14 mouse cellular contexts compared by ENCODE assay signal in the genomic region with DNA sequence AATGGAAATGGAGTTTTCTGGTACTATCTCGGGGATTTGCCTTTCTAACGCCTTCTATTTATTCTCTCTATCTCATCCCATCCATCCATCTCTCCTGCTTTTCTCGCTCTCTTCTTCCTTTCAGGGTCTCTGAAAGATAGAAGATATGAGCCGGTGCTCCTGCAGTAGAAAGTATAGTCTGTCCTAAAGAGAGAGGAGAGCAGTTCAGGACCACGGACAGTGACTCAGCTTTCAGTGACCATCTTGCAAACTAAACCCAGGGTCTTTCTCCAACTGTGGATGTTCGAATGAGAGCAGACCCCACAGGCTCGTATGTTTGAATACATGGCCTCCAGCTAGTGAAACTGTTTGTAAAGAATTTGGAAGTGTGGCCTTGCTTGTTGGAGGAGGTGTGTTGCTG. TPM values are rescaled to one million over a fixed set of nuclear protein-coding genes. Genes with fewer than 3 reads are reported as not detected.
DNase-seq lines count a peak whose midpoint lies in the region; ATAC-seq and TF ChIP-seq lines count a peak whose summit lies in the region.
"Had no signal": no experiment of that assay in that cellular context is flagged by ENCODE, and none has a peak within 500 bp of the region (broad histone marks: within the 10 kb centered on the region; RNA-seq: fewer than 3 reads in every experiment).

No protein-coding gene starts in this region.

- no peaks in the 10 kb centered on the region; the same call in 1 of the 2 replicates for H3K27me3 ChIP-seq in liver, embryonic 12.5 days (replicated peaks)
- H3K27me3 ChIP-seq in MEL (ENCODE audit: control insufficient read depth in 1 of 2, insufficient read depth in 2 of 2, low read length in 2 of 2), result peaks cover 5 to 11% of the 10 kb centered on the region in 2 experiments
- H3K27me3 ChIP-seq in myocyte (ENCODE audit: control insufficient read depth, insufficient read depth, insufficient read length), result peaks cover 5% of the 10 kb centered on the region
- H3K27me3 ChIP-seq in heart, embryonic 12.5 days (replicated peaks), result no peaks in the 10 kb centered on the region
- H3K27me3 ChIP-seq: embryonic facial prominence, embryonic 12.5 days; neural tube, embryonic 12.5 days had no signal

- H3K4me3 ChIP-seq in liver, embryonic 12.5 days, result no peak overlapping the region
- H3K4me3 ChIP-seq in MEL (ENCODE audit: control insufficient read depth in 1 of 2, insufficient read depth in 1 of 2, low read depth in 2 of 2, low read length in 2 of 2) (no peak overlapping the region), myocyte (no peak overlapping the region)
- H3K4me3 ChIP-seq in heart, embryonic 12.5 days, result no peak overlapping the region
- H3K4me3 ChIP-seq in layer of hippocampus, adult 2 months, result no peak overlapping the region
- H3K4me3 ChIP-seq: embryonic facial prominence, embryonic 12.5 days; heart, embryonic 15.5 days; neural tube, embryonic 12.5 days had no signal

- no peak overlapping the region for H3K4me2 ChIP-seq in liver, embryonic 12.5 days
- no peak overlapping the region for H3K4me2 ChIP-seq in myocyte (ENCODE audit: low read depth)
- no peak overlapping the region for H3K4me2 ChIP-seq in heart, embryonic 12.5 days
- H3K4me2 ChIP-seq: embryonic facial prominence, embryonic 12.5 days; heart, embryonic 15.5 days; neural tube, embryonic 12.5 days had no signal

- no peaks in the 10 kb centered on the region for H3K4me1 ChIP-seq in liver, embryonic 12.5 days
- H3K4me1 ChIP-seq in MEL (ENCODE audit: control insufficient read depth in 1 of 2, insufficient read depth in 2 of 2, low read length in 2 of 2), result no peaks in the 10 kb centered on the region
- no peaks in the 10 kb centered on the region for H3K4me1 ChIP-seq in heart, embryonic 12.5 days (replicated peaks)
- H3K4me1 ChIP-seq: embryonic facial prominence, embryonic 12.5 days; heart, embryonic 15.5 days; neural tube, embryonic 12.5 days had no signal

- H3K9ac ChIP-seq in liver, embryonic 12.5 days, result no peak overlapping the region
- no peak overlapping the region for H3K9ac ChIP-seq in MEL (ENCODE audit: control insufficient read depth, low read depth, low read length, poor library complexity, severe bottlenecking)
- no peak overlapping the region for H3K9ac ChIP-seq in heart, embryonic 12.5 days
- H3K9ac ChIP-seq: embryonic facial prominence, embryonic 12.5 days; heart, embryonic 15.5 days; neural tube, embryonic 12.5 days had no signal

- no peak for TF ChIP-seq EP300 in MEL (IDR thresholded peaks at IDR 0.05; ENCODE audit: low read depth in 1 of 2, low read length in 2 of 2)

- H3K79me2 ChIP-seq in MEL (ENCODE audit: control insufficient read depth, insufficient read depth, low read length, poor library complexity) (no peaks in the 10 kb centered on the region), myocyte (ENCODE audit: control insufficient read depth, insufficient read depth) (no peaks in the 10 kb centered on the region)

- TF ChIP-seq RAD21 in MEL (IDR thresholded peaks at IDR 0.05; ENCODE audit: low read depth, low read length), result no peak

- peak; percentile 35 for DNase-seq in liver
- peak; percentile 76 for DNase-seq in MEL (ENCODE audit: low read depth, low spot score)
- DNase-seq in c-Kit-positive CD71-positive TER-119-positive erythroid progenitor cells, embryonic 14.5 days (ENCODE audit: low spot score), result peak; percentile 27
- DNase-seq in layer of hippocampus, adult 2 months (ENCODE audit: low spot score in 2 of 2), result no peak
- DNase-seq: kidney, adult 18-20 months; lung, adult 18-20 months; thymus, adult 2 months had no signal

- no peaks in the 10 kb centered on the region for H3K9me3 ChIP-seq in liver, embryonic 12.5 days (replicated peaks)
- no peaks in the 10 kb centered on the region for H3K9me3 ChIP-seq in MEL (replicated peaks; ENCODE audit: insufficient read depth, low read length)
- 0 out of 2 replicates have a peak, but pooled peaks cover 6% of the 10 kb centered on the region for H3K9me3 ChIP-seq in heart, embryonic 12.5 days (replicated peaks)
- H3K9me3 ChIP-seq: embryonic facial prominence, embryonic 12.5 days; heart, embryonic 15.5 days; neural tube, embryonic 12.5 days had no signal

- ATAC-seq in liver, embryonic 12.5 days, result no peak
- no peak for ATAC-seq in heart, embryonic 12.5 days (ENCODE audit: insufficient number of reproducible peaks, low FRiP score)

- TF ChIP-seq POLR2A in MEL (IDR thresholded peaks at IDR 0.05; ENCODE audit: control insufficient read depth in 1 of 2, insufficient read depth in 1 of 2, low read depth in 1 of 2, low read length in 2 of 2, poor library complexity in 1 of 2) (no peak), myocyte (IDR thresholded peaks at IDR 0.05; ENCODE audit: insufficient read length, low read depth) (no peak)

- H3K36me3 ChIP-seq in liver, embryonic 12.5 days, result no peaks in the 10 kb centered on the region
- no peaks in the 10 kb centered on the region for H3K36me3 ChIP-seq in MEL (ENCODE audit: control insufficient read depth in 1 of 2, insufficient read depth in 2 of 2, low read length in 2 of 2)
- H3K36me3 ChIP-seq in myocyte (ENCODE audit: control insufficient read depth, insufficient read depth), result no peaks in the 10 kb centered on the region
- H3K36me3 ChIP-seq in heart, embryonic 12.5 days, result no peaks in the 10 kb centered on the region
- H3K36me3 ChIP-seq: embryonic facial prominence, embryonic 12.5 days; heart, embryonic 15.5 days; neural tube, embryonic 12.5 days had no signal

- no peak overlapping the region for H3K27ac ChIP-seq in liver, embryonic 12.5 days
- no peak overlapping the region for H3K27ac ChIP-seq in MEL (ENCODE audit: control insufficient read depth, low read depth, low read length)
- H3K27ac ChIP-seq in heart, embryonic 12.5 days (ENCODE audit: poor library complexity, severe bottlenecking), result no peak overlapping the region
- no peak overlapping the region for H3K27ac ChIP-seq in layer of hippocampus, adult 2 months
- H3K27ac ChIP-seq: embryonic facial prominence, embryonic 12.5 days; heart, embryonic 15.5 days; neural tube, embryonic 12.5 days had no signal

- WGBS in liver, embryonic 12.5 days (ENCODE audit: insufficient replicate concordance), result 28% methylated on average over 7 of the region's 7 CpGs
- 28% methylated on average over 7 of the region's 7 CpGs for WGBS in heart, embryonic 12.5 days

- H3ac ChIP-seq in myocyte (ENCODE audit: control insufficient read depth, insufficient read length), result no peak overlapping the region

- TF ChIP-seq CTCF in MEL (IDR thresholded peaks at IDR 0.05 in 2 of 3, conservative IDR thresholded peaks at IDR 0.05 in 1 of 3; ENCODE audit: control insufficient read depth in 1 of 3, insufficient read depth in 1 of 3, low read depth in 2 of 3, low read length in 3 of 3, poor library complexity in 1 of 3, severe bottlenecking in 1 of 3), result no peak
- no peak for TF ChIP-seq CTCF in layer of hippocampus, adult 2 months (conservative IDR thresholded peaks at IDR 0.05)

TF ChIP-seq in MEL, 35 proteins besides CTCF, POLR2A, EP300 and RAD21:
- TF ChIP-seq GATA1 (IDR thresholded peaks at IDR 0.05; ENCODE audit: low read depth, low read length), result no peak
- TF ChIP-seq UBTF (IDR thresholded peaks at IDR 0.05; ENCODE audit: borderline replicate concordance, insufficient read depth, low read depth, low read length), result no peak
- TF ChIP-seq SIN3A (IDR thresholded peaks at IDR 0.05; ENCODE audit: low read length), result peak; percentile 55
- no peak for TF ChIP-seq SMC3 (IDR thresholded peaks at IDR 0.05; ENCODE audit: low read depth, low read length)

TF ChIP-seq in myocyte, 11 proteins besides CTCF, POLR2A, EP300 and RAD21:
- TF ChIP-seq E2F4 (IDR thresholded peaks at IDR 0.05; ENCODE audit: insufficient read depth), result no peak
- TF ChIP-seq REST (IDR thresholded peaks at IDR 0.05; ENCODE audit: insufficient read depth, insufficient read length), result peak; percentile 68

RNA-seq across cellular contexts. Expression of a gene that starts 30.3 kb away (rescaled TPM):
- polyA plus RNA-seq in liver, embryonic 12.5 days (2016; fragmentation: Nextera tagmentation; extraction: Ambion mirVana), result 14.3 and 15.5 TPM in 2 replicates
- total RNA-seq in MEL (2012; rRNA removed), result 30.7 and 38.6 TPM in 2 replicates
- polyA plus RNA-seq in MEL (2012; ENCODE audit: insufficient read depth in 1 of 2, insufficient read length in 2 of 2, low read depth in 1 of 2, low replicate concordance in 2 of 2, missing spikeins in 1 of 2), result 100 to 1,000 TPM in 1 of 2 experiments, 10 to 100 TPM in 1; 75.8 to 124 TPM
- 74.0 TPM for polyA plus RNA-seq in myocyte (2012; fragmentation: generic; extraction: Trizol)
- 21.4 and 22.5 TPM in 2 replicates for polyA plus RNA-seq in heart, embryonic 12.5 days (2016; fragmentation: Nextera tagmentation; extraction: Ambion mirVana)
- total RNA-seq in layer of hippocampus, adult 2 months (2021), result 100 to 1,000 TPM; 447 to 467 TPM

RNA-seq across cellular contexts. Expression of a gene that starts 36.3 kb away (rescaled TPM):
- polyA plus RNA-seq in liver, embryonic 12.5 days (2016; fragmentation: Nextera tagmentation; extraction: Ambion mirVana), result not detected in 2 replicates
- total RNA-seq in MEL (2012; rRNA removed), result not detected in 2 replicates
- not detected for polyA plus RNA-seq in MEL (2012; ENCODE audit: insufficient read depth in 1 of 2, insufficient read length in 2 of 2, low read depth in 1 of 2, low replicate concordance in 2 of 2, missing spikeins in 1 of 2)
- not detected for polyA plus RNA-seq in myocyte (2012; fragmentation: generic; extraction: Trizol)
- not detected in 2 replicates for polyA plus RNA-seq in heart, embryonic 12.5 days (2016; fragmentation: Nextera tagmentation; extraction: Ambion mirVana)
- total RNA-seq in layer of hippocampus, adult 2 months (2021), result not detected
- polyA plus RNA-seq: heart, embryonic 15.5 days; neural tube, embryonic 12.5 days; small intestine, adult 2 months had no signal

RNA-seq across cellular contexts. Expression of a gene that starts 59.9 kb away (rescaled TPM):
- not detected in 2 replicates for polyA plus RNA-seq in liver, embryonic 12.5 days (2016; fragmentation: Nextera tagmentation; extraction: Ambion mirVana)
- not detected in 2 replicates for total RNA-seq in MEL (2012; rRNA removed)
- polyA plus RNA-seq in MEL (2012; ENCODE audit: insufficient read depth in 1 of 2, insufficient read length in 2 of 2, low read depth in 1 of 2, low replicate concordance in 2 of 2, missing spikeins in 1 of 2), result not detected
- not detected for polyA plus RNA-seq in myocyte (2012; fragmentation: generic; extraction: Trizol)
- polyA plus RNA-seq in heart, embryonic 12.5 days (2016; fragmentation: Nextera tagmentation; extraction: Ambion mirVana), result not detected in 2 replicates
- total RNA-seq in layer of hippocampus, adult 2 months (2021), result not detected
- polyA plus RNA-seq: embryonic facial prominence, embryonic 12.5 days; heart, embryonic 15.5 days; neural tube, embryonic 12.5 days; small intestine, adult 2 months; thymus, adult 2 months had no signal

Comparison
In these comparisons a context has a peak if more than half of its experiments do, and no peak if none do; other contexts are left out.
1. DNase-seq: peak in liver (single experiment), MEL (single experiment) and c-Kit-positive CD71-positive TER-119-positive erythroid progenitor cells, embryonic 14.5 days (single experiment); none in layer of hippocampus, adult 2 months (0 of 2).